Mouse (Mus musculus) embryonic stem cell, embryonic (primary cell): ENCODE measurements around the gene Pcyox1.

ENCODE experiments used
- CTCF ChIA-PET, 4 experiments: fragments of 300-600 bp in 2 of 4; fragments of 350-600 bp in 2 of 4; sonication (Branson Sonifier 250); formaldehyde crosslinking; loops; one replicate each; lab custom pipeline; 2022; ENCODE audit warnings: inconsistent platforms in 2 of 4; lab: Charles Lee
- POLR2A ChIA-PET, 4 experiments: fragments of 300-600 bp in 2 of 4; fragments of 350-600 bp in 2 of 4; sonication (Branson Sonifier 250); formaldehyde crosslinking; loops; one replicate each; lab custom pipeline; 2022; ENCODE audit warnings: antibody characterized with exemption in 4 of 4, inconsistent platforms in 1 of 4; lab: Charles Lee

Gene Pcyox1

DNA sequence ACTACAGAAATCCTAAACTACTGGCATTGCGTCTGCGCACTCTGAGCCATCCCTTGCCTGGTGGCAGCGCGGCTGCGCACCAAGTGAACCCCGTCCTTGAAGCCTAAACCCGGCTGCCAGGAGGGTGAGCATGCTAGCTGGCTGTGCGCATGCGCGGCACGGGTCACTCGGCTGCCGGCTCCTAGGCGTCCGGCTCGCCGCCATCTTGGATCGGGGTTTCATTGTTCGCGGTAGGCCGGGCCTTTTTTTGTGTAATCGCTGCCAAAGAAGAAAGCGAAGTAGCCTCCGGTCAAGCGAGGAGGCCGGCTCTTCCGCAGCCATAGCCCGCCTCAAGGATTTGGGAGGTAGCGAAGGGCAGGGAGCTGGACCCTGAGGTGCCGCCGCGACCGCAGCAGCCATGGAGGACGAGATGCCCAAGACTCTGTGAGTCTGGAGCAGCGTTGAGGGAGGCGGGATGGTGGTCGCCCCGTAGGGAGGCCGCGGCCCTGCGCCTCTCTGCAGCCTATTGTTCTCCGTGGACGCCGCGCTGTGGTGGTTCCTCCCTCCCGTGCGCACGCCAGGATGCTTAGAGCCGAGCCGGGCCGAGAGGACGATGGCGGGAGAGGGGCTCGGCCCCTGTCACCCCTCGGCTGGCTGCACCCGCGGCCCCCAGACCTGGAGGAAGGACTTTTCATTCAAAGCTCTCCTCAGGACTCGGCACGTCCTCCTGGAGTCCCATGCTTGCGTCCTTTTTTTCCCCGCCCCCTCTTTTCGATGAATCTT lies 7.3 kb upstream of the Pcyox1 start, which contains the start of gene Tia1:
Tia1 (plus strand) TSS at position 120 of the 762 bp plus-strand sequence.
- ChIA-PET POLR2A (interaction anchor here (0.5 to 3.5 kb wide), 49 partner anchors 8 to 952 kb away, joined by 3 to 36 read pairs (median 4); partner anchors contain the start of genes Snrpg (in 3 of the 4), C87436 (in 2 of the 4), Fam136a (in 2 of the 4) and Pcyox1 (in 2 of the 4)), CTCF (interaction anchor here in 2 of 4 experiments (1.1 to 1.3 kb wide), 2 partner anchors 13 to 39 kb away, joined by 3 to 7 read pairs; partner anchors contain the start of gene Fam136a (in 1 of the 2))

- ChIA-PET CTCF (interaction anchor here in 2 of 4 experiments (1.1 to 1.3 kb wide), 2 partner anchors 12 to 38 kb away, joined by 3 to 7 read pairs; partner anchors contain the start of gene Fam136a (in 1 of the 2)), POLR2A (interaction anchor here (0.6 to 3.5 kb wide), 31 partner anchors 8 to 952 kb away, joined by 3 to 36 read pairs (median 3); partner anchors contain the start of genes Snrpg (in 3 of the 4), Fam136a (in 2 of the 4), Pcyox1 (in 2 of the 4) and C87436 (in 1 of the 4))
These were observed 6.8 kb upstream of the Pcyox1 start for GRCm38 (mm10) chr6:86403728-86404099.

DNA sequence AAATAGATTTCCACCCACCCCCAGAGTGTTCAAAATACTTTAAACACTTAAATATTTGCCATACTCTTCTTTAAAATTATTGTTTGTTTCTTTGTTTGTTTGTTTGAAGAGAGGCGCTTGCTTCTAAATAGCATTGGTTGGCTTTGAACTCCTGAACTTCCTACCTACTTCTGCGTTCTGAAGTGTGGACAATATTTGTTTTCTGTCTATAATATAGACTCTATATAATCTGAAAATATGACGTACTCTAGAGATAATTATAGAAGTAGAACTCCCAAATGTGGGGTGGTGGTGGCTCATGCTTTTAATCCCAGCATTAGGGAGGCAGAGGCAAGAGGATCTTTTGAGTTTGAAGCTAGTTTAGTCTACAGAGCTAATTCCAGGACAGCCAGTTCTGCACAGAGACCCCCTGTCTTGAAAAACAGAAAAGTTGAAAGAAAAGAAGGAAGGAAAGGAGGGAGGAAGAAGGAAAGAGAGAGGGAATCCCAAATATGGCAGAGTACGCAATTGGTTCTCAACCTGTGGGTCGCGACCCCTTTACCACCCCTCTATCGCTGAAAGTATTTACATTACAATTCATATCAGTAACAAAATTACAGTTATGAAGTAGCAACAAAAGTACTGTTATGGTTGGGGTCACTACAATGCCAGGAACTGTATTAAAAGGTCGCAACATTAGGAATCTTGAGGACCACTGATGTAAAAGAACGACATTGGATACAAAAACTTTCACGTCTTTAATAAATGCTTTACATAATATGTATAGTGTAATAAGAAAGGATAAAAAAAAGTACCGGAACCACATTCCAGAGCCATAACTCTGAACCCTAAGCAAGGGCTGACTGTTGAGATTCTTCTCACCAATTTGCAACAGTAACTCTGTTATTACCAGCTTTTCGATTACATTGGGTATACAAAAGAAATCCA lies 6.0 kb upstream of the Pcyox1 start:
- ChIA-PET CTCF (interaction anchor here in 1 of 4 experiments (0.9 kb wide), 1 partner anchor 38 kb away, joined by 4 read pairs; the partner anchor contains the start of gene Fam136a), POLR2A (interaction anchor here in 2 of 4 experiments (0.8 to 3.5 kb wide), 9 partner anchors 7 to 105 kb away, joined by 3 to 36 read pairs (median 5); partner anchors contain the start of genes C87436 (in 1 of the 2), Pcyox1 (in 1 of the 2) and Snrpg (in 1 of the 2))

- CTCF ChIA-PET: interaction anchor here (0.5 to 6.8 kb wide), 11 partner anchors 9 to 920 kb away, joined by 3 to 37 read pairs (median 4); partner anchors contain the start of genes Fam136a (in 3 of the 4) and Snrpg (in 2 of the 4)
- POLR2A ChIA-PET: interaction anchor here in 3 of 4 experiments (0.6 to 7.6 kb wide), 21 partner anchors 10 to 904 kb away, joined by 3 to 96 read pairs (median 4); partner anchors contain the start of genes Fam136a (in 2 of the 3) and Snrpg (in 2 of the 3)
These were observed 4.0 kb upstream of the Pcyox1 start for GRCm38 (mm10) chr6:86400972-86401371.

- POLR2A ChIA-PET: interaction anchor here in 2 of 4 experiments (0.6 to 7.6 kb wide), 7 partner anchors 9 to 273 kb away, joined by 3 to 96 read pairs (median 5); partner anchors contain the start of genes Fam136a (in 2 of the 2) and Snrpg (in 1 of the 2)
- CTCF ChIA-PET: interaction anchor here in 3 of 4 experiments (0.6 to 6.8 kb wide), 4 partner anchors 8 to 120 kb away, joined by 3 to 37 read pairs (median 6); partner anchors contain the start of genes Fam136a (in 1 of the 3) and Snrpg (in 1 of the 3)
These were observed 3.0 kb upstream of the Pcyox1 start for GRCm38 (mm10) chr6:86399995-86400394.

DNA sequence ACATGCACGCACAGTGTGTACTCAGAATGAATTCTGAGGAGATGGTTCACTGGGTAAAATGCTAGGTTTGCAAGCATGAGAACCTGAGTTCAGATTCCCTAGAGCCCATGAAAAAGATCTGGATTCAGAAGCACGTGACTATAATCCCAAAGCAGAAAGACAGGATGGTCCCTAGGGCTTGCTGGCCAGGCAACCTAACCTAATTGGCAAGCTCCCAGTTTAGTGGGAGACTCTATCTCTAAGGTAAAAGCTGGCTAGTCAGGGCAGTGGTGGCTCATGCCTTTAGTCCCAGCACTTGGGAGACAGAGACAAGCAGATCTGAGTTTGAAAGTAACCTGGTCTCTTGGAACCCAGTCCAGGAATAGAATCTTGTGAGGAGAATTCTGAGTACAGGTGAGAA lies 2.0 kb upstream of the Pcyox1 start:
- ChIA-PET POLR2A (interaction anchor here in 2 of 4 experiments (0.6 to 7.6 kb wide), 8 partner anchors 9 to 811 kb away, joined by 3 to 96 read pairs (median 6); partner anchors contain the start of genes Snrpg (in 2 of the 2) and Fam136a (in 1 of the 2)), CTCF (interaction anchor here in 2 of 4 experiments (2.3 to 6.8 kb wide), 2 partner anchors 34 to 378 kb away, joined by 6 to 37 read pairs; partner anchors contain the start of gene Fam136a (in 1 of the 2))

- ChIA-PET CTCF (interaction anchor here (0.5 to 6.8 kb wide), 7 partner anchors 11 to 466 kb away, joined by 3 to 37 read pairs (median 3); partner anchors contain the start of gene Fam136a (in 1 of the 4)), POLR2A (interaction anchor here (0.5 to 7.6 kb wide), 35 partner anchors 10 to 151 kb away, joined by 3 to 96 read pairs (median 4); partner anchors contain the start of genes Fam136a (in 3 of the 4), Snrpg (in 3 of the 4) and C87436 (in 1 of the 4))
These were observed 465 bp upstream of the Pcyox1 start for GRCm38 (mm10) chr6:86397257-86397980.

- POLR2A ChIA-PET: interaction anchor here (1.0 to 7.6 kb wide), 26 partner anchors 8 to 481 kb away, joined by 3 to 96 read pairs (median 6); partner anchors contain the start of genes Fam136a (in 3 of the 4), Snrpg (in 3 of the 4), Tia1 (in 2 of the 4) and C87436 (in 1 of the 4)
- CTCF ChIA-PET: interaction anchor here in 3 of 4 experiments (0.6 to 6.8 kb wide), 5 partner anchors 26 to 530 kb away, joined by 3 to 37 read pairs (median 3); partner anchors contain the start of gene Fam136a (in 2 of the 3)
These were observed 985 bp downstream of the Pcyox1 start for GRCm38 (mm10) chr6:86395969-86396368.

- POLR2A ChIA-PET: interaction anchor here in 3 of 4 experiments (0.6 to 7.6 kb wide), 16 partner anchors 10 to 77 kb away, joined by 3 to 96 read pairs (median 6); partner anchors contain the start of genes Fam136a (in 2 of the 3), Snrpg (in 2 of the 3) and Tia1 (in 1 of the 3)
- CTCF ChIA-PET: interaction anchor here in 2 of 4 experiments (2.0 to 6.8 kb wide), 2 partner anchors 30 kb away, joined by 10 to 37 read pairs; partner anchors contain the start of gene Fam136a (in 2 of the 2)
These were observed 1.9 kb downstream of the Pcyox1 start for GRCm38 (mm10) chr6:86395021-86395420.

GRCm38 (mm10) chr6:86394078-86394720 lies 2.8 kb downstream of the Pcyox1 start:
- ChIA-PET POLR2A (interaction anchor here in 3 of 4 experiments (0.6 to 7.6 kb wide), 5 partner anchors 22 to 806 kb away, joined by 3 to 96 read pairs (median 5); partner anchors contain the start of gene Snrpg (in 1 of the 3)), CTCF (interaction anchor here in 1 of 4 experiments (0.6 kb wide), 1 partner anchor 14 kb away, joined by 4 read pairs; no protein-coding TSS in a partner anchor)

GRCm38 (mm10) chr6:86393187-86393586 lies 3.8 kb downstream of the Pcyox1 start:
- ChIA-PET POLR2A (interaction anchor here in 2 of 4 experiments (1.2 to 1.5 kb wide), 2 partner anchors 20 to 22 kb away, joined by 4 read pairs; no protein-coding TSS in a partner anchor), CTCF (no interaction called here)

DNA sequence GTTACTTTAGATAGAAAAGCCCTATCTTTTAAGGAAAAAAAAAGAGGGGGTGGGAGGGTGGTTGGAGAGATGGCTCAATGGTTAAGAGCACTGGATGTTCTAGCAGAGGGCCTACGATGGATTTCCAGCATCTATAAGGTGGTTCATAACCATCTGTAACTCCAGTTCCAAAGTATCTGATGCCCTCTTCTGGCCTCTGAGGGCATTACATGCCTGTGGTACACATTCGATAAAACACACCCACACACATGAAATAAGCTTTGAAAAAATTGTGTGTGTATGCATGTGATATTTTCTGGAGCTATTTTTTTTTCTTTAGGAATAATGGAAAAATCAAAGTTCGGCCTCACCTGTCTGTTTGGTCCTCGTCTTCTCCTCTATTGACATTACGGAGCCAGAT lies 5.6 kb downstream of the Pcyox1 start:
- CTCF ChIA-PET: interaction anchor here (0.5 to 2.0 kb wide), 12 partner anchors 10 to 323 kb away, joined by 3 to 13 read pairs (median 4); partner anchors contain the start of genes Snrpg (in 2 of the 4), Fam136a (in 1 of the 4) and Tia1 (in 1 of the 4)
- POLR2A ChIA-PET: interaction anchor here in 3 of 4 experiments (0.7 to 2.1 kb wide), 11 partner anchors 9 to 57 kb away, joined by 3 to 9 read pairs (median 4); partner anchors contain the start of genes Fam136a (in 1 of the 3), Snrpg (in 1 of the 3) and Tia1 (in 1 of the 3)

DNA sequence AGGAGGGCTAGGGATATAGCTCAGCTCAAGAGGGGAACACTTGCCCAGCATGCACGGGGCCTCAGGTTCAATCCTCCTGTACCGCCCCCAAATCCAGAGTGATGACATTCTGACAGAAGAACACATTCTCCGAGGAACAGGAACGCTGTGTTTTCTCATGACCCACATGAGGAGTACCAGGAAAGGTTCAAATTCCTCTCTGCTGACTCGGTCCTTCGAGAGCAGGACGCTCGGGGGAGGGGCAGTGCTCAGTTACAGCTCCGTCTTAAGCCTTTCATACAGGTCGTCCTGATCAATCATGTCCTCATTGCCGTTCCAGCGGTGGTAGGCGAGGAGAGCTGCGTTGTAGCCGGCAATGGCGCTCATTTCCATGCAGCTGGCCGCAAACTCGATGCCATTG lies 8.5 kb downstream of the Pcyox1 start:
- ChIA-PET POLR2A (interaction anchor here in 3 of 4 experiments (0.5 to 8.7 kb wide), 7 partner anchors 12 to 209 kb away, joined by 3 to 83 read pairs (median 4); partner anchors contain the start of genes Snrpg (in 2 of the 3) and C87436 (in 1 of the 3)), CTCF (interaction anchor here in 2 of 4 experiments (1.2 to 2.0 kb wide), 2 partner anchors 12 to 17 kb away, joined by 3 to 8 read pairs; partner anchors contain the start of gene Snrpg (in 1 of the 2))

DNA sequence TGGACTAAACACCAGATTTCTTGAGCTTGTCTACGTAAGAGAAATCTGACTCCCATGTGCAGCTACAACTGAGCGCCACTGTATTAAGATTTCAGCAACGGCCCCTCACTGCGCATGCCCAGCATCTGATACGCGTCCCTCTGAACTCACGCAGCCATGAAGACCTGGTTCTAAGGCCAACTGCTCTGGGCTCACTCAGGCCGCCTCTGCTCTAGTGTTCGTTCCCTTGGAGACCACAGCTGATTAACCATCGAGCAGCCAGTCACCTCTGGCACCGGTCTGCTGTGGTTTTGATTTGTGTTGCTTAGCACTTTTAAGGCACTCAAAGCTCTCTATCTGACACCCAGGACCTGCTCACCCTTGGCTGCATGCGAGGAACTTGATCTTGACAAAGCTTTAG lies 9.6 kb downstream of the Pcyox1 start:
- ChIA-PET CTCF (interaction anchor here in 1 of 4 experiments (1.0 to 2.0 kb wide), 3 partner anchors 16 to 109 kb away, joined by 3 to 8 read pairs (median 5); partner anchors contain the start of gene Snrpg), POLR2A (interaction anchor here in 3 of 4 experiments (0.9 to 8.7 kb wide), 8 partner anchors 9 to 16 kb away, joined by 3 to 83 read pairs (median 7); partner anchors contain the start of gene Snrpg (in 3 of the 3))
